Mouse (Mus musculus): ENCODE measurements around the gene Kap.

DNA sequence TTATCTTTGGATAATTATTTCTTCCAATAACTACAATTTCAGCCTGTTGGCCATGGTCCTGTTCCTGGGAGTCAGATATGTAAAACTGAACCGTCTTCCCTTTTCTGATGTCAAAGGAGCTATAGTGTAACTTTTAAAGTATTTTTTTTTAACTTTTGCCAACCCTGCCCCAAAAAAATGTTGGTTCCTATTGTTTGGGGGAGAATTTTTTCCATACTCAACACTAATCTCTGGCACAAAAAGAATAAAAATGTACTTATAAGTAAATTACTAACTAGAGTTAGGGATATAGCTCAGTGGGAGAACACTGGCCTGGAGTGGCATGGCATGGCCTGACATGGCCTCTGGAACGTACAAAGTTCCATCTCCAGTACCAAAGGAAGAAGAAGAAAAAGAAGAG, 2.3 kb upstream of the Kap start:
- TF ChIP-seq CTCF (IDR thresholded peaks at IDR 0.05; ENCODE audit: borderline replicate concordance, control insufficient read depth, extremely low read depth, insufficient read depth, low read length, poor library complexity) = no peak
- TF ChIP-seq POLR2A (IDR thresholded peaks at IDR 0.05; ENCODE audit: control insufficient read depth, extremely low read depth, insufficient read depth, low read length, poor library complexity) = no peak
